Mouse (Mus musculus): ENCODE measurements around the gene Mrps30. TPM values are rescaled to one million over a fixed set of nuclear protein-coding genes. Genes with fewer than 3 reads are reported as not detected.

Mrps30 gene
- total and polyA plus RNA-seq, 3 experiments, result 30.9 to 43.4 (median 33.1) TPM

- no peak overlapping the region for H3K4me3 ChIP-seq (ENCODE audit: low read depth, low read length)
- peaks cover 3% of the 10 kb centered on the region for H3K9me3 ChIP-seq (replicated peaks)
- no peaks in the 10 kb centered on the region for H3K4me1 ChIP-seq (ENCODE audit: insufficient read depth, low read depth, low read length)
- ATAC-seq (ENCODE audit: extremely low read depth, insufficient number of reproducible peaks, low FRiP score, poor library complexity, severe bottlenecking), result no peak
- TF ChIP-seq CTCF (IDR thresholded peaks at IDR 0.05; ENCODE audit: low read depth, low read length) (no peak), GATA2 (IDR thresholded peaks at IDR 0.05; ENCODE audit: borderline replicate concordance, low read depth, low read length) (no peak), GATA1 (IDR thresholded peaks at IDR 0.05; ENCODE audit: borderline replicate concordance, low read length) (no peak), POLR2AphosphoS5 (IDR thresholded peaks at IDR 0.05; ENCODE audit: insufficient replicate concordance, low read depth, low read length) (no peak), TAL1 (conservative IDR thresholded peaks at IDR 0.05; ENCODE audit: low read depth, low read length) (no peak)
- H3K36me3 ChIP-seq (replicated peaks), result no peaks in the 10 kb centered on the region
- H3K27me3 ChIP-seq (ENCODE audit: insufficient read depth, low read length), result no peaks in the 10 kb centered on the region
- no peak for DNase-seq (ENCODE audit: low spot score)
Measured at GRCm38 (mm10) chr13:118363342-118363741, 23.7 kb downstream of the Mrps30 start.

- DNase-seq (ENCODE audit: low spot score) (no peak), ATAC-seq (ENCODE audit: extremely low read depth, insufficient number of reproducible peaks, low FRiP score, poor library complexity, severe bottlenecking) (no peak)
- H3K27me3 ChIP-seq (ENCODE audit: insufficient read depth, low read length), result no peaks in the 10 kb centered on the region
- 0 out of 2 replicates have a peak, but pooled peaks have one; percentile 61 for TF ChIP-seq POLR2AphosphoS5 (IDR thresholded peaks at IDR 0.05; ENCODE audit: insufficient replicate concordance, low read depth, low read length)
- TF ChIP-seq GATA2 (IDR thresholded peaks at IDR 0.05; ENCODE audit: borderline replicate concordance, low read depth, low read length), result no peak
- TF ChIP-seq CTCF (IDR thresholded peaks at IDR 0.05; ENCODE audit: low read depth, low read length), result 0 out of 2 replicates have a peak, but pooled peaks have one; percentile 23
- H3K4me1 ChIP-seq (ENCODE audit: insufficient read depth, low read depth, low read length), result no peaks in the 10 kb centered on the region
- H3K4me3 ChIP-seq (ENCODE audit: low read depth, low read length), result peak overlapping the region; percentile 6; the same call in 1 of the 2 replicates
- no peaks in the 10 kb centered on the region for H3K9me3 ChIP-seq (replicated peaks)
- H3K36me3 ChIP-seq (replicated peaks), result no peaks in the 10 kb centered on the region
Measured at GRCm38 (mm10) chr13:118350870-118351269, 36.2 kb downstream of the Mrps30 start.

GRCm38 (mm10) chr13:118350257-118350656 is 36.8 kb downstream of the Mrps30 start:
- no peaks in the 10 kb centered on the region for H3K4me1 ChIP-seq (ENCODE audit: insufficient read depth, low read depth, low read length)
- peak; percentile 4 for DNase-seq (ENCODE audit: low spot score)
- no peak overlapping the region for H3K4me3 ChIP-seq (ENCODE audit: low read depth, low read length)
- H3K9me3 ChIP-seq (replicated peaks), result no peaks in the 10 kb centered on the region
- TF ChIP-seq CTCF (IDR thresholded peaks at IDR 0.05; ENCODE audit: low read depth, low read length) (peak; percentile 69), POLR2AphosphoS5 (IDR thresholded peaks at IDR 0.05; ENCODE audit: insufficient replicate concordance, low read depth, low read length) (no peak)
- H3K27me3 ChIP-seq (ENCODE audit: insufficient read depth, low read length), result no peaks in the 10 kb centered on the region
- 0 out of 2 replicates have a peak, but pooled peaks have one; percentile 31 for ATAC-seq (ENCODE audit: extremely low read depth, insufficient number of reproducible peaks, low FRiP score, poor library complexity, severe bottlenecking)
- H3K36me3 ChIP-seq (replicated peaks), result no peaks in the 10 kb centered on the region

Other genes with a start within 250 kb of the Mrps30 start
- gene B430218F22Rik, start 622 bp downstream of the Mrps30 start, total RNA-seq (2014; fragmentation: Nextera tagmentation), result not detected in 2 replicates
- gene B430218F22Rik, start 622 bp downstream of the Mrps30 start, total RNA-seq (2017), result 0.12 and 0.49 TPM in 2 replicates
- gene B430218F22Rik, start 622 bp downstream of the Mrps30 start, polyA plus RNA-seq (2012), result 0.07 TPM in 1 of 2 replicates, not detected in the other